ENCODE assay signal across 12 mouse cellular contexts in the genomic region with DNA sequence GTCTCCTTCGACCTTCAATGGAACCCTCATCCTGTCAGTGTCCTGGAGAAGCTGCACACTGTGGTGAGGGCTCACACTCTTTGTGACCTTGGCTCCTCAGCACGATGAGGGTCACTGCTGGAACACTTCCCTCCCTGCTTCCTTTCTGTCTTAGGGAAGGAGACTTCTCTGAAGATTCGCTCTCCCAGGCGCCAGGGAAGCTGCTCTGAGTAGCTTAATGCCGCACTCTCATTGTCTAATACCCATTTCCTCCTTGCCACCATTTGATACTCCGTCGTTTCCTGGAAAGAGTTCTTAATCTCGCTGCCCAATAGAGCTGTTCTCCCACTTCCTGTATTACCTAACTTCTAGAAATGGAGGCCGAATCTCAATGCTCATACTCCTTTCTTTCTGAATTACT. TPM values are rescaled to one million over a fixed set of nuclear protein-coding genes. Genes with fewer than 3 reads are reported as not detected.
DNase-seq lines count a peak whose midpoint lies in the region; ATAC-seq and TF ChIP-seq lines count a peak whose summit lies in the region.
"Had no signal": no experiment of that assay in that cellular context is flagged by ENCODE, and none has a peak within 500 bp of the region (broad histone marks: within the 10 kb centered on the region; RNA-seq: fewer than 3 reads in every experiment).

No protein-coding gene starts in this region.

- no peak for TF ChIP-seq CTCF in lung, adult 2 months (IDR thresholded peaks at IDR 0.05; ENCODE audit: insufficient read depth, low read length)

- no peak overlapping the region for H3K27ac ChIP-seq in midbrain, embryonic 11.5 days (ENCODE audit: low read depth, low read length)
- H3K27ac ChIP-seq in midbrain, embryonic 13.5 days, result no peak overlapping the region
- H3K27ac ChIP-seq: midbrain, embryonic 12.5 days had no signal

- H3K36me3 ChIP-seq in midbrain, embryonic 11.5 days (ENCODE audit: control insufficient read depth, insufficient read depth, low read length), result no peaks in the 10 kb centered on the region
- no peaks in the 10 kb centered on the region for H3K36me3 ChIP-seq in midbrain, embryonic 13.5 days
- H3K36me3 ChIP-seq: midbrain, embryonic 12.5 days had no signal

- no peak for ATAC-seq in midbrain, embryonic 11.5 days (ENCODE audit: low FRiP score)
- no peak for ATAC-seq in midbrain, embryonic 13.5 days

- no peak overlapping the region for H3K9ac ChIP-seq in midbrain, embryonic 11.5 days (ENCODE audit: low read length)
- H3K9ac ChIP-seq in midbrain, embryonic 13.5 days (replicated peaks), result no peak overlapping the region
- H3K9ac ChIP-seq: midbrain, embryonic 12.5 days had no signal

- TF ChIP-seq POLR2A in lung, adult 2 months (IDR thresholded peaks at IDR 0.05; ENCODE audit: borderline replicate concordance, extremely low read depth, low read depth, low read length), result peak; percentile 8; the same call in 1 of the 2 replicates

- H3K4me3 ChIP-seq in lung, adult 2 months (replicated peaks; ENCODE audit: extremely low read depth, low read depth, low read length), result peak overlapping the region; percentile 45
- H3K4me3 ChIP-seq in midbrain, embryonic 11.5 days (ENCODE audit: low read depth, low read length), result no peak overlapping the region
- no peak overlapping the region for H3K4me3 ChIP-seq in midbrain, embryonic 13.5 days (replicated peaks)
- H3K4me3 ChIP-seq: midbrain, embryonic 12.5 days had no signal

- H3K4me1 ChIP-seq in lung, adult 2 months (ENCODE audit: control insufficient read depth, insufficient read depth, low read length), result peaks cover 4% of the 10 kb centered on the region
- H3K4me1 ChIP-seq in midbrain, embryonic 11.5 days (ENCODE audit: control insufficient read depth, insufficient read depth, low read length), result no peaks in the 10 kb centered on the region
- no peaks in the 10 kb centered on the region for H3K4me1 ChIP-seq in midbrain, embryonic 13.5 days (replicated peaks)
- H3K4me1 ChIP-seq: midbrain, embryonic 12.5 days had no signal

- H3K9me3 ChIP-seq in midbrain, embryonic 11.5 days (ENCODE audit: control insufficient read depth, low read length), result no peaks in the 10 kb centered on the region
- no peaks in the 10 kb centered on the region for H3K9me3 ChIP-seq in midbrain, embryonic 13.5 days
- H3K9me3 ChIP-seq: midbrain, embryonic 12.5 days had no signal

- DNase-seq in embryo, embryonic 10 days (ENCODE audit: low spot score), result peak; percentile 23
- no peak for DNase-seq in embryo, embryonic 10.5 days (ENCODE audit: low spot score)
- DNase-seq in ovary, postnatal 36 days (ENCODE audit: low spot score), result peak; percentile 16
- DNase-seq in ovary, postnatal 14 days (ENCODE audit: low spot score), result no peak
- DNase-seq in lung, adult 2 months, result peak; percentile 8
- no peak for DNase-seq in midbrain, embryonic 11.5 days (ENCODE audit: low spot score, missing footprints)
- no peak for DNase-seq in layer of hippocampus, postnatal 14 days (ENCODE audit: low spot score in 2 of 2)
- DNase-seq: B cell, adult 2 months; cerebellum, adult 8-10 months; heart, postnatal 10 days had no signal

- no peak overlapping the region for H3K4me2 ChIP-seq in midbrain, embryonic 11.5 days
- no peak overlapping the region for H3K4me2 ChIP-seq in midbrain, embryonic 13.5 days (replicated peaks)
- H3K4me2 ChIP-seq: midbrain, embryonic 12.5 days had no signal

- WGBS in lung, adult 2 months, result 43% methylated on average over 9 of the region's 9 CpGs
- WGBS in midbrain, embryonic 11.5 days, result 73% methylated on average over 9 of the region's 9 CpGs
- 74% methylated on average over 9 of the region's 9 CpGs for WGBS in midbrain, embryonic 13.5 days

- no peaks in the 10 kb centered on the region for H3K27me3 ChIP-seq in midbrain, embryonic 11.5 days (ENCODE audit: control insufficient read depth, insufficient read depth, low read length)
- no peaks in the 10 kb centered on the region for H3K27me3 ChIP-seq in midbrain, embryonic 13.5 days
- H3K27me3 ChIP-seq: midbrain, embryonic 12.5 days had no signal

RNA-seq across cellular contexts. Expression of gene Itga2, which starts 46.7 kb away (rescaled TPM):
- 2.3 and 3.5 TPM in 2 replicates for polyA plus RNA-seq in lung, adult 2 months (2012; rRNA removed)
- polyA plus RNA-seq in midbrain, embryonic 11.5 days (2014; fragmentation: Nextera tagmentation; extraction: Ambion mirVana), result 0.86 and 1.0 TPM in 2 replicates
- 1.6 and 2.3 TPM in 2 replicates for polyA plus RNA-seq in midbrain, embryonic 13.5 days (2015; fragmentation: Nextera tagmentation; extraction: Ambion mirVana)
- under 1 TPM; 0.10 to 0.55 TPM for total RNA-seq in layer of hippocampus, postnatal 14 days (2021)

Comparison
In these comparisons a context has a peak if more than half of its experiments do, and no peak if none do; other contexts are left out.
1. DNase-seq: peak in embryo, embryonic 10 days (single experiment), ovary, postnatal 36 days (single experiment) and lung, adult 2 months (single experiment); none in embryo, embryonic 10.5 days (single experiment), ovary, postnatal 14 days (single experiment), midbrain, embryonic 11.5 days (single experiment) and layer of hippocampus, postnatal 14 days (0 of 2).